In genomic region chr10:43229236-43229635, GRCm38 (mm10) we compare ENCODE assay signal across 36 mouse cellular contexts. TPM values are rescaled to one million over a fixed set of nuclear protein-coding genes. Genes with fewer than 3 reads are reported as not detected.
"Had no signal": no experiment of that assay in that cellular context is flagged by ENCODE, and none has a peak within 500 bp of the region (broad histone marks: within the 10 kb centered on the region; RNA-seq: fewer than 3 reads in every experiment).

No protein-coding gene starts in this region.

- DNase-seq: heart, postnatal 10 days; heart, postnatal 14 days; heart, postnatal 36 days; kidney, adult 11 months; kidney, adult 18-20 months; kidney, adult 2 months; kidney, adult 8-10 months; kidney, adult 9 months; kidney, postnatal 10 days; kidney, postnatal 14 days; kidney, postnatal 25 days; kidney, postnatal 36 days; kidney, postnatal 4 days; layer of hippocampus, adult 9-11 months; layer of hippocampus, postnatal 36 days had no signal

- H3K9me3 ChIP-seq: heart, embryonic 10.5 days; heart, embryonic 12.5 days; heart, embryonic 13.5 days; heart, embryonic 15.5 days; hindbrain, embryonic 10.5 days; hindbrain, embryonic 12.5 days; hindbrain, embryonic 13.5 days; hindbrain, embryonic 15.5 days; intestine, embryonic 15.5 days; kidney, embryonic 15.5 days had no signal

- H3K4me3 ChIP-seq: heart, embryonic 10.5 days; heart, embryonic 12.5 days; heart, embryonic 13.5 days; heart, embryonic 15.5 days; hindbrain, embryonic 10.5 days; hindbrain, embryonic 12.5 days; hindbrain, embryonic 13.5 days; hindbrain, embryonic 15.5 days; intestine, embryonic 15.5 days; kidney, embryonic 15.5 days; layer of hippocampus, adult 2 months; left cerebral cortex, adult 2 months had no signal

- H3K27me3 ChIP-seq: heart, embryonic 12.5 days; heart, embryonic 13.5 days; heart, embryonic 15.5 days; hindbrain, embryonic 12.5 days; hindbrain, embryonic 13.5 days; hindbrain, embryonic 15.5 days; intestine, embryonic 15.5 days; kidney, embryonic 15.5 days had no signal

- H3K9ac ChIP-seq: heart, embryonic 12.5 days; heart, embryonic 13.5 days; heart, embryonic 15.5 days; hindbrain, embryonic 12.5 days; hindbrain, embryonic 13.5 days; hindbrain, embryonic 14.5 days; hindbrain, embryonic 15.5 days; intestine, embryonic 15.5 days; kidney, embryonic 15.5 days had no signal

- H3K27ac ChIP-seq: heart, embryonic 10.5 days; heart, embryonic 13.5 days; heart, embryonic 15.5 days; hindbrain, embryonic 10.5 days; hindbrain, embryonic 12.5 days; hindbrain, embryonic 13.5 days; hindbrain, embryonic 14.5 days; hindbrain, embryonic 15.5 days; hindbrain, postnatal 0 days; intestine, embryonic 15.5 days; kidney, embryonic 15.5 days; kidney, postnatal 0 days; layer of hippocampus, adult 2 months; left cerebral cortex, adult 2 months had no signal

- H3K4me1 ChIP-seq: heart, embryonic 12.5 days; heart, embryonic 13.5 days; heart, embryonic 15.5 days; hindbrain, embryonic 10.5 days; hindbrain, embryonic 12.5 days; hindbrain, embryonic 13.5 days; hindbrain, embryonic 15.5 days; intestine, embryonic 15.5 days; kidney, embryonic 15.5 days had no signal

- H3K36me3 ChIP-seq: heart, embryonic 10.5 days; heart, embryonic 12.5 days; heart, embryonic 13.5 days; heart, embryonic 15.5 days; hindbrain, embryonic 12.5 days; hindbrain, embryonic 13.5 days; hindbrain, embryonic 15.5 days; intestine, embryonic 15.5 days; kidney, embryonic 15.5 days had no signal

- H3K4me2 ChIP-seq: heart, embryonic 11.5 days; heart, embryonic 12.5 days; heart, embryonic 13.5 days; heart, embryonic 15.5 days; hindbrain, embryonic 12.5 days; hindbrain, embryonic 13.5 days; hindbrain, embryonic 14.5 days; hindbrain, embryonic 15.5 days; intestine, embryonic 15.5 days; kidney, embryonic 15.5 days had no signal

- ATAC-seq: hindbrain, embryonic 16.5 days; hindbrain, postnatal 0 days; inflammation-experienced regulatory T-cells, adult 6 months; intestine, embryonic 15.5 days; intestine, embryonic 16.5 days; intestine, postnatal 0 days had no signal

RNA-seq across cellular contexts. Expression of gene 9030612E09Rik, which starts 54.7 kb away (rescaled TPM):
- total RNA-seq: hematopoietic stem cell, adult 5-6 weeks had no signal
- polyA plus RNA-seq: inflammation-experienced regulatory T-cells, adult 6 months had no signal

RNA-seq across cellular contexts. Expression of gene Sobp, which starts 54.9 kb away (rescaled TPM):
- total RNA-seq: hematopoietic stem cell, adult 5-6 weeks had no signal
- polyA plus RNA-seq: inflammation-experienced regulatory T-cells, adult 6 months had no signal
